Mouse (Mus musculus) limb, embryonic 13.5 days (tissue): Measurements from ENCODE around the gene Syde1. TPM values are rescaled to one million over a fixed set of nuclear protein-coding genes. Genes with fewer than 3 reads are reported as not detected.

Source experiments
- ATAC-seq: fragments of 200-750 bp; cut with Nextera tagmentation; 2 replicates; pipeline ENCODE4 v1.8.0; 2017; ENCODE audit warnings: low read depth, moderate number of reproducible peaks, moderate TSS enrichment; ENCODE audit not compliant: low FRiP score
- H3K27ac ChIP-seq: fragments of 300-500 bp; sonication (generic); 2 replicates; pipeline ENCODE4 v1.5.1; 2015; ENCODE audit warnings: inconsistent platforms, mild to moderate bottlenecking, moderate library complexity
- H3K27me3 ChIP-seq: fragments of 300-500 bp; sonication (generic); 2 replicates; pipeline ENCODE4 v1.6.1; 2015; ENCODE audit warnings: mild to moderate bottlenecking, inconsistent platforms
- H3K36me3 ChIP-seq: fragments of 300-500 bp; sonication (generic); 2 replicates; pipeline ENCODE4 v1.6.1; 2015; ENCODE audit warnings: inconsistent platforms, mild to moderate bottlenecking, moderate library complexity
- H3K4me1 ChIP-seq: fragments of 300-500 bp; sonication (generic); 2 replicates; pipeline ENCODE4 v1.6.1; 2015; ENCODE audit warnings: inconsistent platforms
- H3K4me2 ChIP-seq: fragments of 300-500 bp; sonication (generic); replicated peaks from 2 replicates; pipeline ENCODE4 v1.6.1; 2015; ENCODE audit warnings: inconsistent platforms, mild to moderate bottlenecking, moderate library complexity
- H3K4me3 ChIP-seq: fragments of 300-500 bp; sonication (generic); 2 replicates; pipeline ENCODE4 v1.5.1; 2015; ENCODE audit warnings: moderate library complexity, mild to moderate bottlenecking, inconsistent platforms
- H3K9ac ChIP-seq: fragments of 300-500 bp; sonication (generic); 2 replicates; pipeline ENCODE4 v1.6.1; 2015; ENCODE audit warnings: mild to moderate bottlenecking, inconsistent platforms
- H3K9me3 ChIP-seq: fragments of 300-500 bp; sonication (generic); 2 replicates; pipeline ENCODE4 v1.6.1; 2016; ENCODE audit warnings: inconsistent platforms
- WGBS: fragments of 180-500 bp; shearing (Covaris S2); methylation state at CpG from one replicate; pipeline ENCODE4 v1.1.7; 2015; 5-methylcytosine and 5-hydroxymethylcytosine counted together
- polyA plus RNA-seq: library from polyadenylated mRNA; unstranded; fragments of >200 nt; fragmentation: Nextera tagmentation; extraction: Ambion mirVana; gene quantifications from 2 replicates; pipeline ENCODE4 v1.2.1, GENCODE M21; 2015

Gene Syde1
- polyA plus RNA-seq, 1 experiment from 2014 or later: 27.4 TPM

DNA sequence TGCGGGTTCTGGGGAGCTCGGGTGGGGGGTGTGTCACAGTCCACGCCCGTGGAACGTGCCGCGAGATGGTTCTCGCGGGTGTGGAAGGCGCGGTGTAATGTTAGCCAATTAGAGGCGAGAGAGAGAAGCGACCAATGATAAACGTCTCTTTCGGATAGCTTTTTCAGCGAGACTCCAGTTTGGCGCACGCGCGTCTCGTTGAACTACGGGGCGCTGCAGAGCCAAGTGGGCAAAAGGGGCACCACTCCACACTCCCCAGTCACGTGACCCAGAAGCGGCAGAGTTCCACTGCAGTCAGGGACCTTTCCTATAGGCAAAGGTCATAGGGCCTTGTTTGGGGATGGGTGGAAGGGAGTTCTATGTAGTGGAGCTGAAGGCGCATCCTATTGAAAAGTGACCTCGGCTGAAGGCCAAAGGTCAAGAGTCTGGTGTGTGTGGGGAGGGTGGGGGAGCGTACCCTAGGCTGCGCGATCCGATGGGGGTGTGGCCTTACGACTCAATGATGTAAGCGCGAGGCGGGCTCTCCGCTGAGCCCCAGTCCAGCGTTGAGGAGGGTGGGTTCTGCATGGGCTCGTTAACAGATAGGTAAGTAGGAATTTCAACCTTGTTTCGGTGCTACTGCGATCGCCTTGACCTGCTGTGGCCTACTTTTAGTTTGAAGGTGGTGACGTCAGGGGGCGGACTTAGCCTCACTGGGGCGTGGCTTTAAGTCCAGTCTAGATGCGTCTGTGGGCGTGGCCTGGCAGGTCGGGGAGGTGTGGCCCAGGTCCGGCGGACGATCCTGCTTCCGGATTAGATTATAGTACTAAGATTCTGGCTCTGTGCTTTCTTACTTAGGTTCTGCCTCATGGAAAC is 17.3 kb downstream of the Syde1 start, which contains the start of gene Ilvbl:
Ilvbl (plus strand) TSS at position 97 of the 855 bp plus-strand sequence.
- H3K9me3 ChIP-seq: no peaks in the 10 kb centered on the region
- H3K27ac ChIP-seq: peak within 1 kb of the TSS; percentile 88
- H3K4me2 ChIP-seq: peak within 1 kb of the TSS; percentile 73
- H3K27me3 ChIP-seq: no peaks in the 10 kb centered on the region
- peaks cover 38% of the 10 kb centered on the region for H3K4me1 ChIP-seq
- peak within 1 kb of the TSS; percentile 72 for H3K9ac ChIP-seq
- H3K4me3 ChIP-seq: peak within 1 kb of the TSS; percentile 66
- WGBS: under 1% methylated on average over 51 of the region's 51 CpGs
- peaks cover 31% of the 10 kb centered on the region for H3K36me3 ChIP-seq
- peak; percentile 91 for ATAC-seq

GRCm38 (mm10) chr10:78573226-78573625 is 18.5 kb downstream of the Syde1 start:
- no peak overlapping the region for H3K4me2 ChIP-seq
- ATAC-seq: no peak
- H3K27me3 ChIP-seq: no peaks in the 10 kb centered on the region
- H3K27ac ChIP-seq: no peak overlapping the region
- H3K4me1 ChIP-seq: peaks cover 38% of the 10 kb centered on the region
- no peaks in the 10 kb centered on the region for H3K9me3 ChIP-seq
- no peak overlapping the region for H3K9ac ChIP-seq
- 68% methylated on average over 3 of the region's 3 CpGs for WGBS
- H3K4me3 ChIP-seq: no peak overlapping the region
- peaks cover 19% of the 10 kb centered on the region for H3K36me3 ChIP-seq

DNA sequence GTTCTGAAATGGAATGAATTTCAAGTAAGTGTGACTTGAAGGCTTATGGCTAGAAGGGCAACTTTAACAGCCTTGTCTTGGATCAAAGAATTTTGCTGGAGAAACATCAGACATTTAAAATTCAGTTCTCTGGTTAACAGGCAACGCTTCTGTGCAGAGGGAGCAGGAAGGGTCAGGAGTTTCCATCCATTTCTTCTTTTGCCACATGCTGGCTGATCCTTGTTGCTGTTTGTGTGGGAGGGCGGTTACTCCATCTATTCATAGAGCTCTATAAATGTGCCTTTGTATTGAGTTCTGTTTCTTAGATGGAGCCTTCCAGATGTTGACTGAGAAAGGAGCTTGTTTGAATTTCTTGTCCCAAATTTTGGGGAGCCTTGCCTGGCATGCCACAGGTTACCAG is 20.9 kb downstream of the Syde1 start:
- Histone ChIP-seq H3K4me2 (no peak overlapping the region), H3K4me3 (no peak overlapping the region), H3K27ac (peak overlapping the region; percentile 69), H3K9me3 (no peaks in the 10 kb centered on the region), H3K9ac (no peak overlapping the region), H3K27me3 (no peaks in the 10 kb centered on the region), H3K4me1 (peaks cover 37% of the 10 kb centered on the region), H3K36me3 (no peaks in the 10 kb centered on the region)
- 34% methylated on average over 2 of the region's 2 CpGs for WGBS
- no peak for ATAC-seq

DNA sequence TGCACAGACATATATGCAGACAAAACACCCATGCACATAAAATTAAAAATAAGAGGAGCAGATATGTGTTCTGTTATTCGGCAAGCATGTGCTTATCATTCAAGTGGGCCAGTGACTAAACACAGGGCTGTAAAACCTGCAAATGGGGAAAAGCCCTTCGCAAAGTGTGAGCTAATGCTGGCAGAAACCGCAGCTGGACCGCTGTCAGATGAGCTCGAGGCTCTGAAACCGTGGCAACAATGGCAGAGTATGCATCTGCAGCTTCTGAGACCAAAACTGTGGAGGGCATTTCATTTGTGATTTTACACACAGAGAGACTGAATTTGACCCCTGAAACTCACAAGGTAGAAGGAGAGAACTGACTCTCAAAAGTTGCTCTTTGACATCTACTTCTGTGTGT is 21.3 kb downstream of the Syde1 start:
- H3K4me3 ChIP-seq: no peak overlapping the region
- H3K4me2 ChIP-seq: no peak overlapping the region
- H3K27me3 ChIP-seq: no peaks in the 10 kb centered on the region
- 41% methylated on average over 6 of the region's 6 CpGs for WGBS
- H3K9ac ChIP-seq: no peak overlapping the region
- ATAC-seq: no peak
- peak overlapping the region; percentile 69 for H3K27ac ChIP-seq
- no peaks in the 10 kb centered on the region for H3K36me3 ChIP-seq
- no peaks in the 10 kb centered on the region for H3K9me3 ChIP-seq
- H3K4me1 ChIP-seq: peaks cover 32% of the 10 kb centered on the region

DNA sequence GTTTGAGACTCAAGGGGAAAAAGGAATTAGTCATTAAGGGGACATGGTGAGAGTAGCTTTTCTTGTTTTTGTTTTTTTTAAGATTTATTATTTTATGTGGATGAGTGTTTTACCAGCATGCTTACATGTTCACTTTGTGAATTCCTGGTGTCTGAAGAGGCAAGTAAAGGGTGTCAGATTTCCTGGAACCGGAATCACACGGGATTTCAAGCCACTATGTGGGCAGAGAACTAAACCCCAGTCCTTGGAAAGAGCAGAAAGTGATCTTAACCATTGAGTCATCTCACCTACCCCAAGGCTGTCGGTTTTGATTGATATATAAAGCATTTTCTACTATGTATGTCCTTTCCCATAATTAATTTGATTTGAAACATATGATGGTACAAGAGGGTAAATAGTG is 22.1 kb downstream of the Syde1 start:
- Histone ChIP-seq H3K9me3 (no peaks in the 10 kb centered on the region), H3K9ac (no peak overlapping the region), H3K4me1 (peaks cover 28% of the 10 kb centered on the region), H3K27ac (0 out of 2 replicates have a peak overlapping the region, but pooled peaks have one; percentile 69), H3K27me3 (no peaks in the 10 kb centered on the region), H3K36me3 (no peaks in the 10 kb centered on the region), H3K4me2 (no peak overlapping the region), H3K4me3 (no peak overlapping the region)
- WGBS: 33% methylated on average over 3 of the region's 3 CpGs
- no peak for ATAC-seq

- no peaks in the 10 kb centered on the region for H3K27me3 ChIP-seq
- WGBS: 85% methylated on average over 3 of the region's 3 CpGs
- H3K4me2 ChIP-seq: no peak overlapping the region
- H3K4me3 ChIP-seq: no peak overlapping the region
- no peaks in the 10 kb centered on the region for H3K9me3 ChIP-seq
- no peak overlapping the region for H3K9ac ChIP-seq
- no peaks in the 10 kb centered on the region for H3K36me3 ChIP-seq
- ATAC-seq: no peak
- no peak overlapping the region for H3K27ac ChIP-seq
- H3K4me1 ChIP-seq: peaks cover 28% of the 10 kb centered on the region
Observed at GRCm38 (mm10) chr10:78569191-78569590, 22.6 kb downstream of the Syde1 start.

DNA sequence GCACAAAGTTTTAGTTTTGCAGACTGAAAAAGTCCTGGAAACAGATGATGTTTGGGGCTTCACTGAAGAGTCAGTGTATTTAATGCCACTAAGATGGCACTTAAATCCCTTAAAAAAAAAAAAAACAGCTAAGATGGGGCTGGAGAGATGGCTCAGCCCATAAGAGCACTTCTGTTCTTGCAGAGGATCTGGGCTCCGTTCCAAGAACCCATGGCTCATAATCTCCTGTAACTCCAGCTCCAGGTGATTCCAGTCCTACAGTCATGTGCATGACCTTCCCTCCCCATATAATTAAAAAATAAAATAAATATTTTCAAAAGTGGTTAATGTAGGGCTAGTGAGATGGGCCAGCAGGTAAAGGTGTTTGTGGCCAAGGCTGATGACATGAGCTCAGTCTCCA is 26.7 kb downstream of the Syde1 start:
- ATAC-seq: no peak
- Histone ChIP-seq H3K4me2 (no peak overlapping the region), H3K4me3 (no peak overlapping the region), H3K9me3 (no peaks in the 10 kb centered on the region), H3K27me3 (no peaks in the 10 kb centered on the region), H3K36me3 (no peaks in the 10 kb centered on the region), H3K4me1 (peaks cover 4% of the 10 kb centered on the region), H3K9ac (no peak overlapping the region), H3K27ac (no peak overlapping the region)
- WGBS: 88% methylated on average over 1 of the region's 1 CpGs

DNA sequence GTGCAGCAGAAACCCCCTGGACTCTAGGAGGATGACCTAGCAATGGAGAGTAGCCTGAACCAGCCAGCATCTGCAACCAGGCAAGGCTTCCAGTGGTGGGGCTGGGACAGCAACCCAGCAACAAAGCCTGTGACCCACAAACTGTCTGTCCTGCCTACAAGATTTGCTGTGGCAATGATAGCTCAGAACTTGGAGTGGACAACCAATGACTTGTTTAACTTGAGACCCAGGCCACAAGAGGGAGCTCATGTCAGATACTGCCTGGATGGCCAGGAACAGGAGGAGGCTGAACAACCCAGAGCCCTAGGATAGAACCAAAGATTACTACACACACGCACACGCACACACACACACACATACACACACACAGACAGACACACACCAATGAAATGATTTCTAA is 50.8 kb downstream of the Syde1 start:
- Histone ChIP-seq H3K27ac (no peak overlapping the region), H3K9me3 (no peaks in the 10 kb centered on the region), H3K4me1 (no peaks in the 10 kb centered on the region), H3K4me2 (no peak overlapping the region), H3K36me3 (no peaks in the 10 kb centered on the region), H3K27me3 (no peaks in the 10 kb centered on the region), H3K9ac (no peak overlapping the region), H3K4me3 (no peak overlapping the region)
- ATAC-seq: no peak
- WGBS: 64% methylated on average over 2 of the region's 2 CpGs

Other genes with a start within 250 kb of the Syde1 start
- gene Agpat3, start 239.5 kb downstream of the Syde1 start, polyA plus RNA-seq: 52.4 and 54.9 TPM in 2 replicates
- 326 and 342 TPM in 2 replicates for gene Rrp1, start 178.9 kb downstream of the Syde1 start, polyA plus RNA-seq
- gene Cstb, start 166.3 kb downstream of the Syde1 start, polyA plus RNA-seq: 202 and 212 TPM in 2 replicates
- gene Pdxk, start 127.0 kb downstream of the Syde1 start, polyA plus RNA-seq: 12.0 and 13.6 TPM in 2 replicates
- not detected in 2 replicates for gene Olfr1358, start 74.5 kb downstream of the Syde1 start, polyA plus RNA-seq
- 59.2 and 66.7 TPM in 2 replicates for gene Ilvbl, start 17.6 kb downstream of the Syde1 start, polyA plus RNA-seq
- gene Olfr1357, start 26.1 kb upstream of the Syde1 start, polyA plus RNA-seq: not detected in 2 replicates
- gene Casp14, start 126.3 kb upstream of the Syde1 start, polyA plus RNA-seq: 0.56 and 0.73 TPM in 2 replicates
- 0.19 and 0.32 TPM in 2 replicates for gene Ccdc105, start 161.1 kb upstream of the Syde1 start, polyA plus RNA-seq
- gene Slc1a6, start 188.5 kb upstream of the Syde1 start, polyA plus RNA-seq: 2.3 and 3.0 TPM in 2 replicates